Mouse (Mus musculus): ENCODE data around the gene Glb1.

DNA sequence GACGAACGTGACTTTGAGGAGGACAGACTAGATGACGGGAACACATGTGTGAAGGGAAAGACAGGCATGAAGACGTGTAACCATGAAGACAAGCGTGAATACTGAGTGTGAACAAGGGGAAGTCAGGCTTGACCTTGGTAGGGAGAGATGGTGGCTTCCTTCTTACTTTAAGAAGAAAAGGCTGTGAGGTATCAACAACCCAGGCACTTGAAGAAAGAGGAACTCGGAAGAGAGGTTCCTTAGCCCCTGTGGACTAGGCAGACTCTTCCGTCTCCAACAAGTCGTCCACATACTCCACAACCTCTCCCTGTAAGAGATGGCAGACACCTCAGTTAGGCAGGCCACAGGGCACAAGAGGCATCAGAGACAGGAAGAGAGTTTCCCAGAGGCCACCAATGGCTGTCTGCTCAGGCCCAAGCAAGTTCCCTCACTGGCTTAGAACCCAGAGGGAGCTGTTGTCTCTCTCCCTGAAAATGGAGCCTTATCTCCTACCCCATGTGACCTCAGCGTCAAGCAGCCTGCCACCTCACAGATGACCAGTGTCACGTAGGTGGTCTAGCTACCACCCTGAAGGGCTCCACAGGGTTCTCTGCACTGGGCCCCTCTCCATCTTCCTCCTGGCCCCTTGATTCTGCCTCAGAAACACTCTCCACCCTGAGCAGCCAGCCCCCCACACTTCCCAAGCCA, 25.5 kb upstream of the Glb1 start:
- TF ChIP-seq CTCF (IDR thresholded peaks at IDR 0.05; ENCODE audit: borderline replicate concordance, control insufficient read depth, extremely low read depth, insufficient read depth, low read length, poor library complexity) (no peak), POLR2A (IDR thresholded peaks at IDR 0.05; ENCODE audit: control insufficient read depth, extremely low read depth, insufficient read depth, low read length, poor library complexity) (no peak)
